Mouse (Mus musculus) spleen, adult 2 months (tissue): ENCODE data around the gene Slc27a5. TPM values are rescaled to one million over a fixed set of nuclear protein-coding genes. Genes with fewer than 3 reads are reported as not detected.

ENCODE experiments used
- DNase-seq, 2 experiments: peaks; one replicate each; pipeline versions ENCODE4 v3.0.0 to v3.0.0-alpha.2; 2012 to 2021; ENCODE audit warnings: low spot score in 2 of 2, low read depth in 1 of 2
- H3K27ac ChIP-seq: fragments of 200-500 bp; 2 replicates; pipeline ENCODE4 v1.5.1; 2012; ENCODE audit warnings: low read length, inconsistent platforms; ENCODE audit not compliant: insufficient read depth
- H3K27me3 ChIP-seq: fragments of 200-500 bp; 2 replicates; pipeline ENCODE4 v1.6.1; 2012; ENCODE audit warnings: mild to moderate bottlenecking, moderate library complexity, low read length, inconsistent platforms; ENCODE audit not compliant: control insufficient read depth, insufficient read depth
- H3K36me3 ChIP-seq: fragments of 200-500 bp; 2 replicates; pipeline ENCODE4 v1.6.1; 2012; ENCODE audit warnings: mild to moderate bottlenecking, low read length, inconsistent platforms; ENCODE audit not compliant: control insufficient read depth, insufficient read depth
- H3K4me1 ChIP-seq: fragments of 200-500 bp; 2 replicates; pipeline ENCODE4 v1.6.1; 2011; ENCODE audit warnings: inconsistent platforms; ENCODE audit not compliant: control insufficient read depth, insufficient read depth, insufficient read length
- H3K4me3 ChIP-seq: fragments of 200-500 bp; 2 replicates; pipeline ENCODE4 v1.5.1; 2011; ENCODE audit warnings: mild to moderate bottlenecking, inconsistent platforms; ENCODE audit not compliant: insufficient read depth, insufficient read length; ENCODE audit errors: extremely low read depth
- CTCF ChIP-seq: fragments of 200-500 bp; IDR thresholded peaks from 2 replicates; pipeline ENCODE4 v1.5.1; 2011; ENCODE audit warnings: mild to moderate bottlenecking, inconsistent platforms; ENCODE audit not compliant: insufficient read depth, insufficient read length, insufficient replicate concordance; ENCODE audit errors: extremely low read depth
- POLR2A ChIP-seq: fragments of 200-500 bp; IDR thresholded peaks from 2 replicates; pipeline ENCODE4 v1.6.1; 2011; ENCODE audit warnings: low read depth, low read length, inconsistent platforms
- WGBS: fragments of 180-500 bp; shearing (Covaris S2); methylation state at CpG from one replicate; pipeline ENCODE4 v1.1.7; 2018; 5-methylcytosine and 5-hydroxymethylcytosine counted together
- polyA plus RNA-seq: library from polyadenylated mRNA; depleted of rRNA; stranded (reverse); fragments of >200 nt; gene quantifications from 2 replicates; pipeline ENCODE4 v1.2.3, GENCODE M21; 2012

The Slc27a5 gene
- polyA plus RNA-seq, 1 experiment = 0.21 TPM

DNA sequence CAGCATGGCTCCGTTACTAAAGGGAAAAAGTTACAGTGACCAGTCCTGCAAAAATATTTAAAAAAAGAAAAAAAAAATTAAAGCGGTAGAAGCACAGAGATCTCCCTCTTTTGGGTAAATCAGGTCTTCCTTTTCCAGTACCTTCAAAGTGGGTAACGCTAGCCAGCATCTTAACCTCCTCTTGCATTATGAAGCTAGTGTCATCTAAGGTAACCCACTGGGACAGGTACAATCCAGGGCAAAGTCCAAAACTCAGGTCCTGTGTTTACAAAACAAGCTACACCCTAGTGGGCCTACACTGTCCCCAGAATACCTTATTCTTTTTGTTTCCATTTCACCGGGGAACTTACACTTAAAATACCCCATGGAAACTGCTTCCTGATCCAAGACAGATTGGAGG is 15.7 kb upstream of the Slc27a5 start:
- Histone ChIP-seq H3K4me3 (no peak overlapping the region), H3K27ac (no peak overlapping the region), H3K4me1 (peaks cover 5% of the 10 kb centered on the region; the same call in 1 of the 2 replicates), H3K36me3 (no peaks in the 10 kb centered on the region), H3K27me3 (no peaks in the 10 kb centered on the region)
- TF ChIP-seq CTCF (no peak), POLR2A (no peak)
- 90% methylated on average over 4 of the region's 4 CpGs for WGBS
- no peak for DNase-seq

DNA sequence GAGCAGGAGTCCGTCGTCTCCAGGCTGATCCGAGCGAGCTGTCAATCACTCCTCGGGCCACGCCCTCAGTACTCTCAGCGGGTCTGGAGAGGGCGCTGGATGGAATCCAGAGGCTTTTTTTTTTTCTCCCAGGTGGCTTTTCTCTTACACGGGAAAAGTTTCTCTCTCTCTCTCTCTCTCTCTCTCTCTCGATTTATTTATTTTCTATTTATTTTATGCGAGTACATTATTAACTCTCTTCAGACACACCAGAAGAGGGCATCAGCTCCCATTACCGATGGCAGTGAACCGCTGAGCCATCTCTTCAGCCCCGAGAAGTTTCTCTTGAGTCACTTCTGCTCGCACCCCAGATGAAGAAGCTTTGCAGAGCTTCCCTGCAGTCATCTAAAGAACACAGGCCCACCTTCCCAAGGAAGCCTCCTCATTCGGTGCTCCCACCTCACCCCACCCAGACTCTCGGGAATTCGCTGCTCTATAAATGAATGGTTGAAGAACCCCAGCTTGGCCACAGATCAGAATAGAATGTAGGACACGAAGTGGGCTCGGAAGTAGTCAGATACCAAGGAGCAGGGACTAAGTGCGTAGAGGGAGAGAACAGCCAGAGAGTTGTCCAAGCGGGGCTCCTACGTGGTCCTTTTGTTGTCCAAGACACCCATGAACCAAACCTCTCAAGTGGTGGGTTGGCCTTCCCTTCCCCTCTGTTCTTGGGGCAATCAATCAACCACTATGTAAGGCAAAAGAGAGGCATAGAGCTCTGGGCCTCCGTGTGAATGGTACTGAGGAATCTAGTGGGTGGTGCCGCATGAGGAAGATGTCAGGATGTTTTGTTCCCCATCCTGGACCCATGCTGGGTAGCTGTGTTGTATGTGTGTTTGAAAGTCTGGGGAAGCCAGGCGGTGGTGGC is 12.3 kb upstream of the Slc27a5 start, which contains the start of gene Zbtb45:
Gene Zbtb45 (minus strand): TSS at position 30 of the 904 bp plus-strand sequence.
- no peaks in the 10 kb centered on the region for H3K27me3 ChIP-seq
- H3K36me3 ChIP-seq = peaks cover 14% of the 10 kb centered on the region
- H3K27ac ChIP-seq = peak within 1 kb of the TSS; percentile 90
- no peak for DNase-seq
- TF ChIP-seq POLR2A (no peak), CTCF (no peak)
- WGBS = 19% methylated on average over 26 of the region's 26 CpGs
- peak within 1 kb of the TSS; percentile 94 for H3K4me3 ChIP-seq
- H3K4me1 ChIP-seq = peaks cover 5% of the 10 kb centered on the region; the same call in 1 of the 2 replicates

DNA sequence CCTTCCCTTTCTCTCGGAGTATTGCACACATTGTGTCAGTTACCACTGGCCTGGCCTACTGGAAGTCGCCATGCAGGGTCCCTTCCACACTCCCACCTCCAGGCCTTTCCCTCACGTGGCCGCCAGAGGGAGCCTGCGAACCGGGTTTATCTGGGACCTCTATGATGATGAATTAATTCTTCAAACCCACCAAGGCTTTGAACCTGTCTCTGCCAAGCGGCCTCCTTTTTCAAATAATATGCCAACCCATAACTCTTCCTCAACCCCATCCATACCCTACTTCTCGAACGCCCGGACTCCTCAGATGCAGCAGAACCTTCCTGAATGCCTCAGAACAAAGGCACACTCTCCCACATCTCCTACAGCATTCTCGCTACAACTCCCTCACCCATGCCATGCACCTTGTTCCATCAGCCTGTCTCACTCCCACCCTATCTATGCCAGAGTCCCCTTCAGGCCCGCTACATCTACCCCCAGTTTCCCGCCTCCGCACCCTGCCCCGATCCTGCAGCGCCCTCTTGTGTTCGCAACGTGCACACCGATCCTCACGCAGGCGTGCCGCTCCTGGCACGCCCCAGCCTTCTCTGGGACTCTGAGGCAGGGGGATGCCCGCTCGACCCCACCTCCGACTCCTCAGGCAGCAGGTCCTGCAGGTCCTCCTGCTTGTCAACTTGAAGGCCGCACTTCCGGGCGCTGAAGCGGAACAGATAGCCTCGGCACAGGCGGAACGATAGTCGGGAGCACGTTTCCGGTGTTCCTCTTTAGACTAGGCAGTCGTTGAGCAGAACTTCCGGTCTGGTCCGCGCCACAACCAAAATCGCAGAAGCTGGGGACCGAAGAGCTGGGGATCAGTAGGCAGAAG is 11.4 kb upstream of the Slc27a5 start:
- under 1% methylated on average over 42 of the region's 42 CpGs for WGBS
- DNase-seq = peak; percentile 71 to 82

DNA sequence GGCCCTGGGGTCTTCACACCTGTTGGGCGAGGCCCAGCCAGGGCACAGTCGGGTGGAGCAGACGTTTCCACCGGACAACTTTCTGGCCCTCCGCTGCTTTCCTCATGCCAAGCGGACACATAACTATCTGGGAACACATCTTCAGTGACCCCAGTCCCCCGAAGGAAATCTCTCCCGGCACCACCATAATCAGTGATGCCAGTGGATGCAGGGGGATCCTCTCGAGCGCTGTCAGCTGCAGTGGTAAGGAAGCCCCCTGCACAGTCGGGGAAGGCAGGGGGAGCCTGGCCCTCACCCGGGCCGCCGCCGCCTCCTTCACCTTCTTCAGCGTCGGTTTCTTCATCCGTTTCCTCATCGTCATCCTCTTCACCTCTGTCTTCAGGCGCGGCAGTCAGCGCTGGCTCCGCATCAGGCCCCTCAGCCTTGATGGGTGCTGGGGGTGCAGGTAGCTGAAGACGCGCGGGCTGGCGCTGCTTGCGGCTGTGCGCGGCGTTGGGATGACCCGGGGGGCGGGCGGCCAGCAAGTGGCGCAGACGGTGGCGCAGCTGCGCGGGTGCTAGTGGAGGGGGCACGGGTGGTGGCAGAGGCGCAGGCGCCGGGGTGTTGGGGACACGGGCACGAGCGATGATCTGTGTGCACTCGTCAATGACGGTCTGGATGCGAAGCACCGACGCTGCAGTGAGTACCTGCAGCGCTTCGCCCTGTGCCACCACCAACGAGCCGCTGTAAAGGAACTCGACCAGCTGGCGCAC is 9.5 kb upstream of the Slc27a5 start:
- Histone ChIP-seq H3K27me3 (no peaks in the 10 kb centered on the region), H3K36me3 (peaks cover 14% of the 10 kb centered on the region), H3K4me3 (no peak overlapping the region), H3K4me1 (peaks cover 5% of the 10 kb centered on the region; the same call in 1 of the 2 replicates), H3K27ac (no peak overlapping the region)
- no peak for DNase-seq
- WGBS = 95% methylated on average over 57 of the region's 57 CpGs
- no peak for TF ChIP-seq POLR2A
- TF ChIP-seq CTCF = no peak

More for the DNA sequence above, 11.4 kb upstream of the Slc27a5 start:
- Histone ChIP-seq H3K27ac (peak overlapping the region; percentile 90), H3K27me3 (no peaks in the 10 kb centered on the region), H3K4me1 (peaks cover 5% of the 10 kb centered on the region; the same call in 1 of the 2 replicates), H3K36me3 (peaks cover 14% of the 10 kb centered on the region), H3K4me3 (peak overlapping the region; percentile 94)
- TF ChIP-seq CTCF = peak; percentile 89
- peak; percentile 4; the same call in 1 of the 2 replicates for TF ChIP-seq POLR2A

DNA sequence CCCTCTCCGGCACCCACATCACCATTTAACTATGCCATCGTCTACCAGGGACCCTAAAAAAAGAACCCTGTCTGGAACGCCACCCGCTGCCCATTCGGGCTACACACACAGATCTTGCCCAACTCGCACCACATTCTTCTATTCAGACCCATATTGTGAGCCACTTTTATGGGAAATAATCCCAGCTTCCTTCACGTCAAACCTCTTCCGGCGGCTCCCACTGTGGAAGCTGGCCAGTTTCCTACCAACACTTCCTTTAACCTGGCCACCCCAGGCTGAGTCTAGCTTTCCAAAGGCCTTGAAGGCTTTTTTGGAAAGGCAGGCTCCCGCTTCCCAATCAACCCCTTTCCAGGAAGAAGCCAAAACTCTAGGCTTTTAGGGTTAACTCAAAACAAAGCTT is 8.5 kb upstream of the Slc27a5 start:
- Histone ChIP-seq H3K4me1 (peaks cover 5% of the 10 kb centered on the region; the same call in 1 of the 2 replicates), H3K4me3 (no peak overlapping the region), H3K27ac (no peak overlapping the region), H3K36me3 (peaks cover 14% of the 10 kb centered on the region), H3K27me3 (no peaks in the 10 kb centered on the region)
- DNase-seq = no peak
- WGBS = 93% methylated on average over 10 of the region's 10 CpGs
- TF ChIP-seq POLR2A = no peak
- TF ChIP-seq CTCF = no peak

DNA sequence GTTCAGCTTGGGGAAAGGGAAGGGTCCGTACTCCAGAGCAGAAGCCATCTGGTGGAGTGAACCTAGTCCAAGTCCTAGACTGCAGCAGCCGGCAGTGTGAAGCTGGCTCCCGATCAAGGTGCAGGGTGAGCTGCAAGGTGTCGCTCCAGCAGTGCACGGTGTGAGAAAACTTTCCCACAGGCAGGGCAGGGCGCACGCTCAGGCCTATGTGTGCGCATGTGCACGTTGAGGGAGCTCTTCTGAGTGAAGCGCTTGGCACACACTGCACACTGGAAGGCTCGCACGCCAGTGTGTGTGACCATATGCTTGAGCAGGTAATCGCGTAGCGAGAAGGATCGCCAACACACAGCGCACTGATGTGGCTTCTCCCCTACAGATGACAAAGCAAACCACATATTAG is 8.0 kb upstream of the Slc27a5 start:
- H3K27ac ChIP-seq = no peak overlapping the region
- peaks cover 5% of the 10 kb centered on the region; the same call in 1 of the 2 replicates for H3K4me1 ChIP-seq
- peaks cover 14% of the 10 kb centered on the region for H3K36me3 ChIP-seq
- no peak for TF ChIP-seq CTCF
- TF ChIP-seq POLR2A = no peak
- no peak overlapping the region for H3K4me3 ChIP-seq
- WGBS = 96% methylated on average over 17 of the region's 17 CpGs
- no peaks in the 10 kb centered on the region for H3K27me3 ChIP-seq
- no peak for DNase-seq
